Mouse (Mus musculus): ENCODE data around the gene Rasa3.

DNA sequence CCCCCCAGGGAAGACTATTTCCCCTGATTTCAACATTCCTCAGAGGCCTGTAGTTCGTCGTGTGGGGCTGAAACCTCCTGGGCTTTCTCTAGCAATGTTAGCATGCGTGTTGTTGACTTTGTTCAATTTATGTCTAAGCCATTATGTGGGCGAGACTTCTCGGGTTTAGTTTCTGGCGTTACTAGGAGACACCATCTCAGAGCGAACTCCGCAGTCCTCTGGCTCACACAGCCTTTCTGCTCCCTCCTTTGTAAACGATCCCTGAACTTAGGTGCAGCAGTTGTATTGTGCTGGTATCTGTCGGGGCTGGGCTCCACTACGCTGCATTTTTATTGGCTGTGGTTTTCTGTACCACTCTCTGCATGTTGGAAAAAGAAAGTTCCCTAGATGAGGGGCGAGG, 17.3 kb upstream of the Rasa3 start:
- TF ChIP-seq CTCF (IDR thresholded peaks at IDR 0.05; ENCODE audit: low read depth, low read length) (no peak), POLR2A (IDR thresholded peaks at IDR 0.05; ENCODE audit: borderline replicate concordance, low read depth, low read length) (no peak)
